Mouse (Mus musculus): ENCODE results near the gene Cox15. TPM values are rescaled to one million over a fixed set of nuclear protein-coding genes. Genes with fewer than 3 reads are reported as not detected.

Cox15 gene
- polyA plus RNA-seq, 1 experiment from 2014 or later, result 12.9 TPM

GRCm38 (mm10) chr19:43724194-43724593 lies 28.6 kb downstream of the Cox15 start:
- H3K9me3 ChIP-seq, result no peaks in the 10 kb centered on the region
- no peak overlapping the region for H3K4me3 ChIP-seq
- no peak for ATAC-seq (ENCODE audit: low read depth)
- 91% methylated on average over 20 of the region's 20 CpGs for WGBS
- no peak overlapping the region for H3K9ac ChIP-seq
- H3K4me1 ChIP-seq (replicated peaks), result no peaks in the 10 kb centered on the region
- no peaks in the 10 kb centered on the region for H3K27me3 ChIP-seq
- H3K27ac ChIP-seq (replicated peaks), result no peak overlapping the region
- H3K4me2 ChIP-seq, result no peak overlapping the region
- peaks cover 82% of the 10 kb centered on the region for H3K36me3 ChIP-seq

- H3K36me3 ChIP-seq, result peaks cover 82% of the 10 kb centered on the region
- H3K9ac ChIP-seq, result no peak overlapping the region
- H3K4me2 ChIP-seq, result no peak overlapping the region
- H3K27me3 ChIP-seq, result no peaks in the 10 kb centered on the region
- ATAC-seq (ENCODE audit: low read depth), result no peak
- H3K9me3 ChIP-seq, result no peaks in the 10 kb centered on the region
- no peak overlapping the region for H3K27ac ChIP-seq (replicated peaks)
- no peaks in the 10 kb centered on the region for H3K4me1 ChIP-seq (replicated peaks)
- no peak overlapping the region for H3K4me3 ChIP-seq
- WGBS, result 90% methylated on average over 10 of the region's 10 CpGs
These were observed 29.3 kb downstream of the Cox15 start for GRCm38 (mm10) chr19:43723501-43723900.

- H3K27me3 ChIP-seq, result no peaks in the 10 kb centered on the region
- no peaks in the 10 kb centered on the region for H3K4me1 ChIP-seq (replicated peaks)
- H3K27ac ChIP-seq (replicated peaks), result no peak overlapping the region
- no peaks in the 10 kb centered on the region for H3K9me3 ChIP-seq
- no peak overlapping the region for H3K4me3 ChIP-seq
- WGBS, result 89% methylated on average over 8 of the region's 8 CpGs
- H3K9ac ChIP-seq, result no peak overlapping the region
- no peak overlapping the region for H3K4me2 ChIP-seq
- ATAC-seq (ENCODE audit: low read depth), result no peak
- H3K36me3 ChIP-seq, result peaks cover 82% of the 10 kb centered on the region
These were observed 29.9 kb downstream of the Cox15 start for GRCm38 (mm10) chr19:43722891-43723290.

GRCm38 (mm10) chr19:43720061-43720460 lies 32.7 kb downstream of the Cox15 start:
- no peak overlapping the region for H3K4me2 ChIP-seq
- H3K4me3 ChIP-seq, result no peak overlapping the region
- no peaks in the 10 kb centered on the region for H3K4me1 ChIP-seq (replicated peaks)
- no peak overlapping the region for H3K9ac ChIP-seq
- H3K27ac ChIP-seq (replicated peaks), result no peak overlapping the region
- 94% methylated on average over 11 of the region's 11 CpGs for WGBS
- no peaks in the 10 kb centered on the region for H3K9me3 ChIP-seq
- no peaks in the 10 kb centered on the region for H3K27me3 ChIP-seq
- ATAC-seq (ENCODE audit: low read depth), result no peak
- H3K36me3 ChIP-seq, result peaks cover 66% of the 10 kb centered on the region

- peaks cover 33% of the 10 kb centered on the region for H3K36me3 ChIP-seq
These were observed 40.8 kb downstream of the Cox15 start for GRCm38 (mm10) chr19:43711971-43712370.

GRCm38 (mm10) chr19:43711159-43711916 lies 41.5 kb downstream of the Cox15 start:
- 55% methylated on average over 22 of the region's 22 CpGs for WGBS
- H3K9ac ChIP-seq, result no peak overlapping the region
- H3K27me3 ChIP-seq, result no peaks in the 10 kb centered on the region
- no peak overlapping the region for H3K4me3 ChIP-seq
- no peak overlapping the region for H3K27ac ChIP-seq (replicated peaks)
- H3K36me3 ChIP-seq, result peaks cover 40% of the 10 kb centered on the region
- no peaks in the 10 kb centered on the region for H3K9me3 ChIP-seq
- H3K4me1 ChIP-seq (replicated peaks), result peaks cover 7% of the 10 kb centered on the region; the same call in 1 of the 2 replicates
- no peak overlapping the region for H3K4me2 ChIP-seq
- no peak for ATAC-seq (ENCODE audit: low read depth)

More at GRCm38 (mm10) chr19:43711971-43712370, 40.8 kb downstream of the Cox15 start:
- no peaks in the 10 kb centered on the region for H3K27me3 ChIP-seq
- peaks cover 7% of the 10 kb centered on the region; the same call in 1 of the 2 replicates for H3K4me1 ChIP-seq (replicated peaks)
- no peak overlapping the region for H3K27ac ChIP-seq (replicated peaks)
- 77% methylated on average over 5 of the region's 5 CpGs for WGBS
- no peak for ATAC-seq (ENCODE audit: low read depth)
- no peak overlapping the region for H3K9ac ChIP-seq
- no peak overlapping the region for H3K4me2 ChIP-seq
- no peak overlapping the region for H3K4me3 ChIP-seq
- H3K9me3 ChIP-seq, result no peaks in the 10 kb centered on the region

GRCm38 (mm10) chr19:43709317-43709716 lies 43.5 kb downstream of the Cox15 start:
- Histone ChIP-seq H3K4me1 (replicated peaks) (peaks cover 7% of the 10 kb centered on the region; the same call in 1 of the 2 replicates), H3K36me3 (peaks cover 56% of the 10 kb centered on the region), H3K27me3 (no peaks in the 10 kb centered on the region), H3K9ac (no peak overlapping the region), H3K4me3 (no peak overlapping the region), H3K4me2 (no peak overlapping the region), H3K27ac (replicated peaks) (no peak overlapping the region), H3K9me3 (no peaks in the 10 kb centered on the region)
- no peak for ATAC-seq (ENCODE audit: low read depth)
- WGBS, result 59% methylated on average over 8 of the region's 8 CpGs

GRCm38 (mm10) chr19:43708206-43708605 lies 44.6 kb downstream of the Cox15 start:
- H3K9me3 ChIP-seq, result no peaks in the 10 kb centered on the region
- no peak for ATAC-seq (ENCODE audit: low read depth)
- no peak overlapping the region for H3K27ac ChIP-seq (replicated peaks)
- H3K36me3 ChIP-seq, result peaks cover 62% of the 10 kb centered on the region
- H3K27me3 ChIP-seq, result no peaks in the 10 kb centered on the region
- H3K4me1 ChIP-seq (replicated peaks), result peaks cover 7% of the 10 kb centered on the region; the same call in 1 of the 2 replicates
- no peak overlapping the region for H3K4me2 ChIP-seq
- H3K9ac ChIP-seq, result no peak overlapping the region
- 96% methylated on average over 7 of the region's 7 CpGs for WGBS
- H3K4me3 ChIP-seq, result no peak overlapping the region

- Histone ChIP-seq H3K4me2 (no peak overlapping the region), H3K4me3 (no peak overlapping the region), H3K4me1 (replicated peaks) (peaks cover 7% of the 10 kb centered on the region; the same call in 1 of the 2 replicates), H3K9me3 (no peaks in the 10 kb centered on the region), H3K9ac (no peak overlapping the region), H3K27me3 (no peaks in the 10 kb centered on the region), H3K27ac (replicated peaks) (no peak overlapping the region), H3K36me3 (peaks cover 81% of the 10 kb centered on the region)
- 92% methylated on average over 17 of the region's 17 CpGs for WGBS
- no peak for ATAC-seq (ENCODE audit: low read depth)
These were observed 47.9 kb downstream of the Cox15 start for GRCm38 (mm10) chr19:43704787-43705497.

GRCm38 (mm10) chr19:43704211-43704610 lies 48.6 kb downstream of the Cox15 start:
- no peak overlapping the region for H3K4me2 ChIP-seq
- no peak overlapping the region for H3K27ac ChIP-seq (replicated peaks)
- ATAC-seq (ENCODE audit: low read depth), result no peak
- no peaks in the 10 kb centered on the region for H3K27me3 ChIP-seq
- H3K4me3 ChIP-seq, result no peak overlapping the region
- H3K4me1 ChIP-seq (replicated peaks), result peaks cover 4% of the 10 kb centered on the region; the same call in 1 of the 2 replicates
- H3K9me3 ChIP-seq, result no peaks in the 10 kb centered on the region
- peaks cover 85% of the 10 kb centered on the region for H3K36me3 ChIP-seq
- no peak overlapping the region for H3K9ac ChIP-seq
- WGBS, result 93% methylated on average over 11 of the region's 11 CpGs

- Histone ChIP-seq H3K27me3 (no peaks in the 10 kb centered on the region), H3K4me2 (no peak overlapping the region), H3K9ac (no peak overlapping the region), H3K27ac (replicated peaks) (no peak overlapping the region), H3K36me3 (peaks cover 44% of the 10 kb centered on the region), H3K4me1 (replicated peaks) (0 out of 2 replicates have a peak, but pooled peaks cover 7% of the 10 kb centered on the region), H3K4me3 (no peak overlapping the region), H3K9me3 (no peaks in the 10 kb centered on the region)
- ATAC-seq (ENCODE audit: low read depth), result no peak
- 86% methylated on average over 6 of the region's 6 CpGs for WGBS
These were observed 53.0 kb downstream of the Cox15 start for GRCm38 (mm10) chr19:43699763-43700155.

- WGBS, result 73% methylated on average over 11 of the region's 11 CpGs
- H3K36me3 ChIP-seq, result peaks cover 39% of the 10 kb centered on the region
- H3K4me3 ChIP-seq, result no peak overlapping the region
- no peak overlapping the region for H3K4me2 ChIP-seq
- H3K27ac ChIP-seq (replicated peaks), result no peak overlapping the region
- 0 out of 2 replicates have a peak, but pooled peaks cover 7% of the 10 kb centered on the region for H3K4me1 ChIP-seq (replicated peaks)
- no peak for ATAC-seq (ENCODE audit: low read depth)
- no peaks in the 10 kb centered on the region for H3K9me3 ChIP-seq
- H3K27me3 ChIP-seq, result no peaks in the 10 kb centered on the region
- H3K9ac ChIP-seq, result no peak overlapping the region
These were observed 53.6 kb downstream of the Cox15 start for GRCm38 (mm10) chr19:43699021-43699762.
